Mouse (Mus musculus) CH12.LX (cell line): ENCODE measurements around the gene Kcnj11.

Source experiments
- CHD1 ChIP-seq: IDR thresholded peaks from 2 replicates; pipeline ENCODE4 v1.6.1; 2012; ENCODE audit warnings: low read depth, low read length, improper control_type of control experiment, inconsistent platforms
- CTCF ChIP-seq, 2 experiments: IDR thresholded peaks in 1 of 2; conservative IDR thresholded peaks in 1 of 2; 2 replicates each; pipeline ENCODE4 v1.5.1; 2011 to 2012; ENCODE audit warnings: low read depth in 2 of 2, low read length in 2 of 2, improper control_type of control experiment in 1 of 2, inconsistent platforms in 1 of 2, mild to moderate bottlenecking in 1 of 2, moderate library complexity in 1 of 2
- MAX ChIP-seq: IDR thresholded peaks from 2 replicates; pipeline ENCODE4 v1.6.1; 2011; ENCODE audit warnings: low read length, improper control_type of control experiment
- POLR2A ChIP-seq: IDR thresholded peaks from 2 replicates; pipeline ENCODE4 v1.6.1; 2011; ENCODE audit warnings: low read depth, mild to moderate bottlenecking, improper control_type of control experiment, low read length
- RCOR1 ChIP-seq: conservative IDR thresholded peaks from 2 replicates; pipeline ENCODE4 v1.6.1; 2012; ENCODE audit warnings: low read depth, mild to moderate bottlenecking, inconsistent platforms, low read length, improper control_type of control experiment

DNA sequence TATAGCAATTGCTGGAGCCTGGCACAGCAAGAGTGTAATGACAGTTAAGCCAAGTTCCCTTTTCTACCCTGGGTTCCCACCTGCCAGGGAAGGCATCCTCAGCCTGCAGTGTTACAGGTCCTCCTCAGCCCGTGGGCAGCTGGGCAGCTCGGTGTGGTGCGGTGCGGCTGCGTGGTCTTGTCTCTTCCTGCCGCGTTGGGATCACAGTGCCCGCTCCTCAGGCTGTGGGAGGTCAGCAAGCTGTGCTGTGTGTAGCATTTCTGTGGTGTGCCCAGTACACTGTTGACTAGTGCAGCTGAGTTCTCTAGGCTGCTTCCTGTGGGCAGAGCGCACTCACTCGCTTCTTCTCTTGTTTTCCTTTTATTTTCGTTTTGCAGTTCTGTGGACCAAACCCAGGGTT lies 41.7 kb downstream of the Kcnj11 start:
- no peak for TF ChIP-seq RCOR1
- no peak for TF ChIP-seq CHD1
- TF ChIP-seq CTCF (conservative IDR thresholded peaks at IDR 0.05 in 1 of 2, IDR thresholded peaks at IDR 0.05 in 1 of 2; ENCODE audit: low read depth in 2 of 2, low read length in 2 of 2), result no peak
- TF ChIP-seq MAX, result no peak
- TF ChIP-seq POLR2A, result no peak
